Mouse (Mus musculus): ENCODE results near the gene Gja10.

Gene Gja10

DNA sequence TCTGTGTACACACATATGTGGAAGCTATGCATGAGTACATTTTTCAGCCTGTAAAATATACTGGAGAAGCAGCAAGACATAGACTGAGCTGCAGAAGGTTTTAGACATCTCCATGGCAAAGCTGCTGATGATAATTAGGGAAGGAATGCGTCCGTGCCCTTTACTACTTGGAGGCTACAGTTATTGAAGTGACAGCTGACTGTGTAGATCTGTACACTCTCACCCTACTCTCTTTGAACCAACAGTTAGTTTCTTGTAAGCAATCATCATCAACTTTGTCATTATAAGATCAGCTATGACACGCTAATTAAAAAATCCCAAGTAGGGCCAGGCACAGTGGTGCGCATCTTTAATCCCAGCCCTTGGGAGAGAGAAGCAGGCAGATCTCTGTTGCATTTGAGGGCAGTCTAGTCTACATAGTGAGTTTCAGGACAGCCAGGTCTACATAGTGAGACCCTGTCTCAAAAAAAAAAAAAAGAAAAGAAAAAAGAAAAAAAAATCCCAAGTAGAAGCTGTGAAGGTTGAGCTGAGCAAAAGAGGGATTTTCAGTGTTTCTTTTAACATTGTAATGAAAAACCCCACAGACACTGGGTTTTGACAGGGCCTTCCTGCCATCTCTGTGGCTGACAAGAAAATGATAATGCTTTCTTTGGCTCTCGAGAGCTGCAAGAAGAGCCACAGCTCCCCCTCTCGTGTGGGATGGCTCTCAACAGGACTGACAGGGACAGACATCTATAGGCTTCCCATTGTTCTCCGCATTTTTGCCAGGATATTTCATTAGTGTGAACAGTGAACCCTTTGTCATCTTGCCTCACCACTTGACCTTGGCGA is 41.6 kb downstream of the Gja10 start:
- DNase-seq, result peak; percentile 39 to 41

DNA sequence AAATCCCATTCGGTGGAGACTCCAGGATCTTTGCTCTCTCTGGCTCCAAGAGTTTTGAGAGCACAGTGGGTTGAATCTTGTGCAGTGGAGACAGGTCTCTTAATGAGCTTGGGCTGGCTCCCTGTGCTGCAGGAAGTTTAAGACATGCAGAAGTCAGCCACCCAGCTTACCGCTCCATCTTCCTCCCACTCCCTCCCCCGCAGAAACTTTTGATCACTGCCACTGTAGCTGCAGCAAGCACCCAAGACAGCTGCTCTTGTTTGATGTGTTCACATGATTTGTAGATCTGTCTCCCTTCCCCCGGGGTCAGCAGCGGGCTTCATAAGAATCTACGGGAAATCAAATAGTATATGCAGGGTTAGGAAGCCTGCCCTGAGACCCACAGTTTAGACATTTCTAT is 42.3 kb downstream of the Gja10 start:
- DNase-seq, result no peak

DNA sequence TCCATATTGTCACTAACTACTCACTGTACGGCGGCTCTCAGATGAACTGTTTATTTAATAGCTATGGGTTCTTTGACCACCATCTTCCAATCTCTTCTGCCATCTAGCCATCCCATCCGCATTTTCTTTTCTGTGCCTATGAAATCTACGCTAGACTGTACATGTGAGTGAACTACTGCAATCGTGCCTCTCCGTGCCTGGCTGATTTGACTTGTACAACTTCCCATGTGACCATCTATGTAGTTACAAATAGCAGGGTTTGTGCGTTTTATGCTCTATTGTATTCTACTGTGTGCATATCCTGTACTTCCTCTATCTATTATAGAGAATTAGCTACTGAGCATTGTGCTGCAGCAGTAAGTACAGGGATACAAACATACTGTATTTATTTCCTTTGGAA is 47.1 kb downstream of the Gja10 start:
- no peak for DNase-seq

DNA sequence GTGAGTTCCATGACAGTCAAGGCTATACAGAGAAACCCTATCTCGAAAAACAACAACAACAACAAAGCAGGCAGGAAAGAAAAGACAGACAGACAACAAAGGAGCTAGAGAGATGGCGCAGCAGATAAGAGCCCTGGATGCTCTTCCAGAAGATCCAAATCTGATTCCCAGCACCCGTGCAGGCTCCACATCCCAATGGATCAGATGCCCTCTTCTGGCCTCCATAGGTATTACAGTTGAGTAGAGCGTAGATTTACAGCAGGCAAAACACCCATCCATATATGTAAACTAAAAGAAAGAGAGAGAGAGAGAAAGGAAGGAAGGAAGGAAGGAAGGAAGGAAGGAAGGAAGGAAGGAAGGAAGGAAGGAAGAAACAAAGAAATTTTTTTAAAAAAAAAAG is 51.2 kb downstream of the Gja10 start:
- DNase-seq, result peak in 1 of 2 experiments; percentile 41

DNA sequence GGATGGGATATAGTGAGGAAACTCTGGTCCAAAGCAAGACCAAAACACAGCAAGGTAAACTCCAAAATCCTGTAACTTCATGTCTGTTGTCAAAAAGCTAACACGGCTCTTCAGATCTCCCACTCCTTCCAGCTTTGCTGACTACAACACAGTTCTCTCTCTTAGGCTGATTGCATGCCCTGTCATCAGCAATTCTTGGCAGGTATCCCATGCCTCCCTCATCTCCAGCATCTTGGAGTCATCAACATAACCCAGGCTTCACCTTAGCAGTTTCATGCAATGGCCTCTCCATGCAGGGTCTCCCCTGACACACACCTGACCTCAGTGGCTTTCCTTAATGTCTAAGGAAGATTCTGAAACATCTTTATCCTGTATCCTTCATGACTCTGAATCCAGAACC is 53.4 kb downstream of the Gja10 start:
- DNase-seq, result no peak

Data from cerebellum, postnatal 25 days (tissue).